Comparison of ENCODE assay signal across 23 mouse cellular contexts in genomic region chr11:82945636-82946035, GRCm38 (mm10). TPM values are rescaled to one million over a fixed set of nuclear protein-coding genes. Genes with fewer than 3 reads are reported as not detected.
"Had no signal": no experiment of that assay in that cellular context is flagged by ENCODE, and none has a peak within 500 bp of the region (broad histone marks: within the 10 kb centered on the region; RNA-seq: fewer than 3 reads in every experiment).

No protein-coding gene starts in this region.

- H3K9ac ChIP-seq: liver, postnatal 0 days; lung, embryonic 15.5 days; midbrain, embryonic 13.5 days; midbrain, embryonic 15.5 days; neural tube, embryonic 13.5 days; neural tube, embryonic 15.5 days had no signal

- H3K4me1 ChIP-seq: lung, embryonic 15.5 days; megakaryocyte, embryonic 14.5 days; midbrain, embryonic 13.5 days; midbrain, embryonic 15.5 days; neural tube, embryonic 13.5 days; neural tube, embryonic 15.5 days had no signal

- H3K4me3 ChIP-seq: lung, embryonic 15.5 days; megakaryocyte, embryonic 14.5 days; midbrain, embryonic 13.5 days; midbrain, embryonic 15.5 days; neural tube, embryonic 13.5 days; neural tube, embryonic 15.5 days had no signal

- H3K9me3 ChIP-seq: lung, embryonic 15.5 days; megakaryocyte, embryonic 14.5 days; midbrain, embryonic 13.5 days; midbrain, embryonic 15.5 days; neural tube, embryonic 13.5 days; neural tube, embryonic 15.5 days had no signal

- ATAC-seq: liver, postnatal 0 days; lung, postnatal 0 days; midbrain, embryonic 13.5 days; midbrain, embryonic 15.5 days had no signal

- DNase-seq: liver, postnatal 0 days; lung, adult 2 months; lung, postnatal 14 days; lung, postnatal 36 days; retina, postnatal 1 day; right cerebral cortex, adult 18-20 months; right cerebral cortex, postnatal 25 days; spleen, adult 18-20 months; thymus, adult 18-20 months; thymus, postnatal 25 days; thymus, postnatal 4 days had no signal

- H3K4me2 ChIP-seq: lung, embryonic 15.5 days; midbrain, embryonic 11.5 days; midbrain, embryonic 13.5 days; midbrain, embryonic 15.5 days; neural tube, embryonic 13.5 days; neural tube, embryonic 15.5 days had no signal

- H3K27ac ChIP-seq: lung, embryonic 15.5 days; macrophage; midbrain, embryonic 13.5 days; midbrain, embryonic 15.5 days; neural tube, embryonic 13.5 days; neural tube, embryonic 15.5 days had no signal

- H3K36me3 ChIP-seq: lung, embryonic 15.5 days; midbrain, embryonic 13.5 days; midbrain, embryonic 15.5 days; neural tube, embryonic 13.5 days; neural tube, embryonic 15.5 days had no signal

RNA-seq across cellular contexts. Expression of gene Unc45b, which starts 35.3 kb away (rescaled TPM):
- total RNA-seq: monocyte, adult 5-6 weeks had no signal
- polyA plus RNA-seq: macrophage had no signal

RNA-seq across cellular contexts. Expression of gene Fndc8, which starts 53.7 kb away (rescaled TPM):
- total RNA-seq: megakaryocyte progenitor cell, adult 5-6 weeks; midbrain, postnatal 0 days; monocyte, adult 5-6 weeks had no signal
- polyA plus RNA-seq: macrophage had no signal
